Mouse (Mus musculus): ENCODE measurements around the gene Olfr1214.
"Not testable (repeated sequence)": the region's sequence is repeated elsewhere in the genome, so short reads cannot be mapped to it uniquely, and the experiment has no call there.

Gene Olfr1214

GRCm38 (mm10) chr2:88992553-88992952, at the start of gene Olfr1214:
Gene Olfr1214, minus strand, starts transcription at chr2:88992653.
- DNase-seq: no peak

- DNase-seq: no peak
Measured at GRCm38 (mm10) chr2:89031965-89032364, 39.5 kb upstream of the Olfr1214 start, which contains the start of gene Olfr1217. Gene Olfr1217, minus strand, starts transcription at chr2:89032065.

- not testable (repeated sequence) for DNase-seq
Measured at GRCm38 (mm10) chr2:89021436-89021835, 29.0 kb upstream of the Olfr1214 start.

GRCm38 (mm10) chr2:89018240-89018639, 25.8 kb upstream of the Olfr1214 start, which contains the start of gene Olfr1216:
Gene Olfr1216, minus strand, starts transcription at chr2:89018340.
- DNase-seq: no peak

- DNase-seq: no peak
Measured at GRCm38 (mm10) chr2:89006873-89007272, 14.4 kb upstream of the Olfr1214 start, which contains the start of gene Olfr1215. Gene Olfr1215, minus strand, starts transcription at chr2:89006973.

GRCm38 (mm10) chr2:88980181-88980580, 12.3 kb downstream of the Olfr1214 start, which contains the start of gene Gm13762:
Gene Gm13762, minus strand, starts transcription at chr2:88980281.
- DNase-seq: no peak

GRCm38 (mm10) chr2:88953669-88954068, 38.8 kb downstream of the Olfr1214 start, which contains the start of gene Olfr1212:
Gene Olfr1212, plus strand, starts transcription at chr2:88953969.
- no peak for DNase-seq

GRCm38 (mm10) chr2:88938011-88938410, 54.4 kb downstream of the Olfr1214 start, which contains the start of gene Olfr1211:
Gene Olfr1211, minus strand, starts transcription at chr2:88938111.
- DNase-seq: no peak

Measured in kidney, adult 18-20 months (tissue).